Mouse (Mus musculus): ENCODE data around the gene Pin1rt1.

DNA sequence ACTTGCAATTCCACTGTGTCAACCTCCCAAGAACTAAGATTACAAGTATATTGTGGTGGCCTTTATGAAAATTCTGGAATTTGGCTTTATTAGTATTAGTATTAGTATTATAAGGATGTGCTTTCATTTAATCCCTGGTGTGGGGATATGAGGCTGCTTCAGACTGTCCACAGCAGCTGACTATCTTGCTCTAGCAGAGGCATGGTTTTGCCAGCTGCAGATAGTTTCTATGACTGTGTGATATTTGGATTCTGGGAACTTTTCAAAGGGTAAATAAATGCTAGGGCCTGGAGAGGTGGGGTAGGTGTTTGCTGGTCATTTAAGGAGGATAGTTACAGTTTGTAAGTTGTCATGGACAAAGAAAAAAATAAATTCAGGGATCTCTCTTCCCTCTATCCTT is 44.5 kb downstream of the Pin1rt1 start:
- no peak for TF ChIP-seq TAL1 (IDR thresholded peaks at IDR 0.05; ENCODE audit: low read length)
- TF ChIP-seq GATA1 (IDR thresholded peaks at IDR 0.05; ENCODE audit: low read length), result no peak

Measured in erythroblast, embryonic 14.5 days (primary cell).